Mouse (Mus musculus) bone marrow, adult 2 months (tissue): ENCODE results near the gene Smim1. TPM values are rescaled to one million over a fixed set of nuclear protein-coding genes. Genes with fewer than 3 reads are reported as not detected.

Source experiments
- H3K27ac ChIP-seq: fragments of 200-500 bp; 2 replicates; pipeline ENCODE4 v1.5.1; 2012; ENCODE audit warnings: low read depth, mild to moderate bottlenecking, control low read depth, inconsistent platforms, low read length; ENCODE audit not compliant: control insufficient read depth, poor library complexity, insufficient read depth
- H3K4me1 ChIP-seq: fragments of 200-500 bp; 2 replicates; pipeline ENCODE4 v1.6.1; 2011; ENCODE audit warnings: low read length; ENCODE audit not compliant: control insufficient read depth, insufficient read depth
- H3K4me3 ChIP-seq: fragments of 200-500 bp; replicated peaks from 2 replicates; pipeline ENCODE3; 2011; ENCODE audit warnings: mild to moderate bottlenecking, low read depth, low read length, control low read depth; ENCODE audit not compliant: control insufficient read depth
- CTCF ChIP-seq: fragments of 200-500 bp; IDR thresholded peaks from 2 replicates; pipeline ENCODE4 v1.5.1; 2011; ENCODE audit warnings: low read length, control low read depth; ENCODE audit not compliant: control insufficient read depth, insufficient read depth
- POLR2A ChIP-seq: fragments of 200-500 bp; IDR thresholded peaks from 2 replicates; pipeline ENCODE4 v1.6.1; 2011; ENCODE audit warnings: low read depth, mild to moderate bottlenecking, control low read depth, low read length, borderline replicate concordance; ENCODE audit not compliant: control insufficient read depth
- WGBS: fragments of 180-500 bp; shearing (Covaris S2); methylation state at CpG from one replicate; pipeline ENCODE4 v1.1.7; 2018; 5-methylcytosine and 5-hydroxymethylcytosine counted together
- polyA plus RNA-seq: library from polyadenylated mRNA; stranded (reverse); fragments of >200 nt; gene quantifications from 2 replicates; pipeline ENCODE4 v1.2.4, GENCODE M21; 2011; ENCODE audit warnings: low replicate concordance; ENCODE audit not compliant: missing spikeins, insufficient read depth, insufficient read length

The Smim1 gene
- polyA plus RNA-seq, 1 experiment: 73.2 TPM

- peak overlapping the region; percentile 70 for H3K4me3 ChIP-seq
- 43% methylated on average over 17 of the region's 17 CpGs for WGBS
- TF ChIP-seq CTCF: no peak
- no peak for TF ChIP-seq POLR2A
- 0 out of 2 replicates have a peak, but pooled peaks cover 2% of the 10 kb centered on the region for H3K4me1 ChIP-seq
- H3K27ac ChIP-seq: peak overlapping the region; percentile 88
Measured at GRCm38 (mm10) chr4:154024729-154025521, 1.1 kb downstream of the Smim1 start.

- Histone ChIP-seq H3K4me3 (peak overlapping the region; percentile 70), H3K27ac (peak overlapping the region; percentile 88), H3K4me1 (0 out of 2 replicates have a peak, but pooled peaks cover 2% of the 10 kb centered on the region)
- WGBS: 37% methylated on average over 8 of the region's 8 CpGs
- TF ChIP-seq POLR2A (peak; percentile 58; the same call in 1 of the 2 replicates), CTCF (no peak)
Measured at GRCm38 (mm10) chr4:154023754-154024601, 2.1 kb downstream of the Smim1 start.

- Histone ChIP-seq H3K4me1 (0 out of 2 replicates have a peak, but pooled peaks cover 2% of the 10 kb centered on the region), H3K27ac (peak overlapping the region; percentile 88), H3K4me3 (no peak overlapping the region)
- 61% methylated on average over 4 of the region's 4 CpGs for whole genome bisulfite sequencing
- no peak for TF ChIP-seq CTCF
- no peak for TF ChIP-seq POLR2A
Measured at GRCm38 (mm10) chr4:154022844-154023243, 3.2 kb downstream of the Smim1 start.

GRCm38 (mm10) chr4:154022407-154022806 lies 3.6 kb downstream of the Smim1 start:
- WGBS: 79% methylated on average over 4 of the region's 4 CpGs
- no peak for TF ChIP-seq CTCF
- no peak for TF ChIP-seq POLR2A
- Histone ChIP-seq H3K4me1 (0 out of 2 replicates have a peak, but pooled peaks cover 2% of the 10 kb centered on the region), H3K4me3 (no peak overlapping the region), H3K27ac (no peak overlapping the region)

- WGBS: 88% methylated on average over 9 of the region's 9 CpGs
- TF ChIP-seq CTCF (no peak), POLR2A (no peak)
- Histone ChIP-seq H3K4me3 (no peak overlapping the region), H3K27ac (no peak overlapping the region), H3K4me1 (0 out of 2 replicates have a peak, but pooled peaks cover 2% of the 10 kb centered on the region)
Measured at GRCm38 (mm10) chr4:154021432-154021831, 4.6 kb downstream of the Smim1 start.

- Histone ChIP-seq H3K4me1 (0 out of 2 replicates have a peak, but pooled peaks cover 2% of the 10 kb centered on the region), H3K4me3 (no peak overlapping the region)
- WGBS: 49% methylated on average over 7 of the region's 7 CpGs
Measured at GRCm38 (mm10) chr4:154019571-154019970, 6.5 kb downstream of the Smim1 start.

GRCm38 (mm10) chr4:154015476-154015875 lies 10.6 kb downstream of the Smim1 start:
- Histone ChIP-seq H3K4me3 (no peak overlapping the region), H3K27ac (no peak overlapping the region), H3K4me1 (peaks cover 7% of the 10 kb centered on the region)
- no peak for TF ChIP-seq CTCF
- TF ChIP-seq POLR2A: no peak
- 87% methylated on average over 11 of the region's 11 CpGs for WGBS

More at GRCm38 (mm10) chr4:154019571-154019970, 6.5 kb downstream of the Smim1 start:
- H3K27ac ChIP-seq: no peak overlapping the region
- TF ChIP-seq POLR2A (no peak), CTCF (peak; percentile 79)
